Mouse (Mus musculus) midbrain, postnatal 0 days (tissue): ENCODE measurements at regions not wholly inside any gene's neighbourhood (a gene's known extent, or its start where the extent isn't known, plus 50 kb on each side); places are given as distances from the start of the nearest gene placed in this dataset.

Experiments used
- ATAC-seq: fragments of 200-750 bp; cut with Nextera tagmentation; 2 replicates; pipeline ENCODE4 v1.8.0; 2017; ENCODE audit warnings: moderate number of reproducible peaks, mild to moderate bottlenecking, moderate TSS enrichment, moderate library complexity; ENCODE audit not compliant: low FRiP score
- DNase-seq: peaks from one replicate; pipeline ENCODE4 v3.0.0-alpha.2; 2015; ENCODE audit warnings: low spot score
- H3K27ac ChIP-seq: fragments of 300-500 bp; sonication (generic); 2 replicates; pipeline ENCODE4 v1.5.1; 2014; ENCODE audit warnings: low read depth, mild to moderate bottlenecking, low read length, mixed read lengths
- H3K27me3 ChIP-seq: fragments of 300-500 bp; sonication (generic); 2 replicates; pipeline ENCODE4 v1.6.1; 2014; ENCODE audit warnings: low read length, control low read depth, mixed read lengths; ENCODE audit not compliant: insufficient read depth
- H3K36me3 ChIP-seq: fragments of 300-500 bp; sonication (generic); 2 replicates; pipeline ENCODE4 v1.6.1; 2014; ENCODE audit warnings: low read length, control low read depth, mixed read lengths; ENCODE audit not compliant: insufficient read depth
- H3K4me1 ChIP-seq: fragments of 300-500 bp; sonication (generic); 2 replicates; pipeline ENCODE4 v1.6.1; 2014; ENCODE audit warnings: mild to moderate bottlenecking, control low read depth, antibody characterized with exemption, low read length, mixed read lengths; ENCODE audit not compliant: insufficient read depth
- H3K4me2 ChIP-seq: fragments of 300-500 bp; sonication (generic); 2 replicates; pipeline ENCODE4 v1.6.1; 2014; ENCODE audit warnings: low read depth, mild to moderate bottlenecking, low read length, mixed read lengths; ENCODE audit not compliant: poor library complexity, severe bottlenecking
- H3K4me3 ChIP-seq: fragments of 300-500 bp; sonication (generic); 2 replicates; pipeline ENCODE4 v1.5.1; 2014; ENCODE audit warnings: low read depth, mild to moderate bottlenecking, low read length, moderate library complexity
- H3K9ac ChIP-seq: fragments of 300-500 bp; sonication (generic); replicated peaks from 2 replicates; pipeline ENCODE4 v1.6.1; 2014; ENCODE audit warnings: mild to moderate bottlenecking, low read length, moderate library complexity, mixed read lengths; ENCODE audit not compliant: poor library complexity, severe bottlenecking
- H3K9me3 ChIP-seq: fragments of 300-500 bp; sonication (generic); 2 replicates; pipeline ENCODE4 v1.6.1; 2016; ENCODE audit warnings: low read length, control low read depth
- CTCF ChIP-seq: IDR thresholded peaks from 2 replicates; pipeline ENCODE4 v1.5.1; 2016; ENCODE audit warnings: antibody characterized with exemption, mild to moderate bottlenecking
- WGBS: fragments of 180-500 bp; shearing (Covaris S2); extraction: QIAGEN DNeasy Blood & Tissue Kit; methylation state at CpG from one replicate; pipeline ENCODE4 v1.1.7; 2014; 5-methylcytosine and 5-hydroxymethylcytosine counted together

DNA sequence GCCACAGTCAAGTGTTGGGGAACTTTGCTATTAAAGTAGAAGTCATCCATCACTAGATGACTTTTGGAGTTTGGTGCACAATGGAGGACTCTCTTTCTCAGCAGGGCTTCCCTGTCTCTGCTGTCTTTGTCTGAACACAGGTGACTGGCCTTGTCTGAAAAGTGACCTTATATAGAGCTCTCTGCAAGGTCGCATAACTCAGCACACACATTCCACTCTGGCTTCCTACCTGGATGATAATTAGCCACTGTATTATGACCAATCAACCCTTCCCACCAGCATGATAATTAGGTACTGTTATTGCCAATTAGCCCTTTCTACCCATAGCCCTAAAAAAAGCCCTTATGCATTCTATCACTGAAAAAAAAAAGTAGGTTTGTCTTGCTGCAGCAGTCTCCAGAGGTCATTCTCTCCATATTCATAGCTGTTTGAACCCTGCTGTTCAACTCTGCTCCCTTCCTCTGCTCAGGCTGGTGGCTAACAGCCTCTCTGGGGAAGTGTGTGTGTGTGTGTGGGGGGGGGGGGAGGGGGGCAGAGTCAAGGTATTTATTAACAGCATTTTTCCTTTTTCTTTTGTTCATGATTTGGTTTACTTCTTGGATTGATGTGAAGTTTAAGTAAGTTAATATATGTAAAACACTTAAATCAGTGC is 419.8 kb upstream of the 4931417E11Rik start:
- Histone ChIP-seq H3K9me3 (no peaks in the 10 kb centered on the region), H3K27me3 (no peaks in the 10 kb centered on the region), H3K4me3 (no peak overlapping the region), H3K4me1 (no peaks in the 10 kb centered on the region), H3K4me2 (no peak overlapping the region), H3K36me3 (no peaks in the 10 kb centered on the region), H3K27ac (no peak overlapping the region), H3K9ac (no peak overlapping the region)
- DNase-seq (no peak), ATAC-seq (no peak)
- 76% methylated on average over 1 of the region's 1 CpGs for WGBS
- TF ChIP-seq CTCF = no peak

DNA sequence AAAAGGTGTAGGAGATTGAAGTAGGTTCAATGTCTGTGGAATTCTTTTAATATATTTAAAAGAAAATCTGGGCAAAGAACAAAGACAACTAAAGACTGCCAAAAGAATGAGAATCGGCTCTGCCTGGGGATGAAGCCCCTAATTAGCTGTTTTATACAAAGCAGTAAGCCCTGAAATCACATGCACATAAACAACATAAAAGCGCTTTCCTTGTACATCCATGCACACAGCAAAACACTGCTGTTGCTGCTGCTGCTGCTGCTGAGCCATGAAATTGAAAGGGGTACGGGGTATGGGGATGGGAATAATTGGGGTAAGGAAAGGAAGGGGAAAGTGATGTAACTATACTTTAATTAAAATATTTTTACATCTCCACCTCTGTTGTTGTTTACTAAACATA is 409.2 kb upstream of the 4931417E11Rik start:
- 67% methylated on average over 3 of the region's 3 CpGs for WGBS
- no peak overlapping the region for H3K27ac ChIP-seq
- H3K4me3 ChIP-seq = no peak overlapping the region
- no peak for TF ChIP-seq CTCF
- DNase-seq (no peak), ATAC-seq (no peak)
- H3K27me3 ChIP-seq = no peaks in the 10 kb centered on the region
- H3K9me3 ChIP-seq = no peaks in the 10 kb centered on the region
- H3K4me2 ChIP-seq = no peak overlapping the region
- no peaks in the 10 kb centered on the region for H3K36me3 ChIP-seq
- no peak overlapping the region for H3K9ac ChIP-seq
- H3K4me1 ChIP-seq = no peaks in the 10 kb centered on the region

DNA sequence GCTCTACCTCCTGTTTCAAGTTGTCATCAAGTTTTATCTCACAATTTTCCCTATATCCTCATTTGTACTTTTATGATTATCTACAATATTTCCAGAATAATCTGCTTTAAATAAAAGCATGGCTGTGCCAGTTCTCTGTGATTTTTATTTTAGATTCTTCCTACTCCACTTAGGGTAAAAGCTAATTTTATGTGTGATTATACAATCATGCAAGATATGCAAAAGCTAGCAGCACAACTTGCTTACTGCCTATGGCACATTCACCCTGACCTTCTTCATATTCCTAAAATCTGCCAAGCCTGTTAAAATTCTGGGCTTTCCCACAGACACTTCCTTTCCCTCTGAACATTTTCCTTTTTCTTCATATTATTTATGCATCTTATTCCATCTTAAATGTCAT is 399.2 kb upstream of the 4931417E11Rik start:
- H3K4me1 ChIP-seq = no peaks in the 10 kb centered on the region
- no peak for TF ChIP-seq CTCF
- no peak overlapping the region for H3K4me2 ChIP-seq
- DNase-seq = no peak
- H3K27ac ChIP-seq = no peak overlapping the region
- no peak for ATAC-seq
- no peak overlapping the region for H3K4me3 ChIP-seq
- H3K9me3 ChIP-seq = no peaks in the 10 kb centered on the region
- H3K36me3 ChIP-seq = no peaks in the 10 kb centered on the region
- no peaks in the 10 kb centered on the region for H3K27me3 ChIP-seq
- H3K9ac ChIP-seq = no peak overlapping the region
